Mouse (Mus musculus) MN1 (cell line): ENCODE measurements around the gene Kat6b.

ENCODE experiments used
- DNase-seq: peaks from one replicate; pipeline ENCODE4 v3.0.0-alpha.2; 2016; ENCODE audit warnings: low spot score

Gene Kat6b

DNA sequence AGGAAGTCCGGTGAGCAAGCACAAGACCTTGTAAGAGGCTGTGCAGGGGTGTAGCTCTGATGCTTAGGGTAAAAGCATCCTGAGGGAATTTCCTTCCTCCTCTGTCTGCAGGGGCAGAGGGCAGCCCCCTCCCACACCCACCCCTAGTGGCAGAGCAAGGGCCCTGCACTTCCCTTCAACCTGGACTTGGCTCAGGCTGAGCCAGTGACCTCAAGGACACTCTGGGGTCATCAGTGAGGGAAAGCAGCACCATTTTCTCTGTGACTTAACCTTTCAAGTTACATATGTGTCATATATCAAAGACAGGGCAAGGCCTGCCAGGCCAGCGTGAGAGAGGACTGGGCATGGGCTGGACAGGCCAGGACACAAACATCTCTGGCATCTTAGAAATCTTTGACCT is 228.3 kb downstream of the Kat6b start:
- peak; percentile 9 for DNase-seq

DNA sequence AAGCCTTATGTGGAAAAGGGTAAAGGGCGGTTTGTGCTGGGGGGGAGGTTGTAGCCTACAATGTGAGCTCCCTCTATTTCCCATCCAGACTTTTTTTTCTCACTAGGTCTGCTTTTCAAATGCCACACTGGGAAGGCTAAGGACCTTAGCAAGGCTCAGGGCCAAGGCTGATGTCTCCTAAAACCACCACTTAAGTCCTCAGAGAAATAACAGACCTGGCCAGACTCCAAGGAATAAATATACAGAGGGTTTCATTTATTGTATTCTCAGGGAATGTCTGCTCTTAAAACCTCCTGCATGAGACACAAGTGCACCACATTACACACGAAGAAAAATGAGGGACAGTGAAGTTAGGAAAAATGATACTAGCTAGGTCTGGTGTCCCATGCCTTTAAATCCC is 230.0 kb downstream of the Kat6b start:
- peak; percentile 12 for DNase-seq

DNA sequence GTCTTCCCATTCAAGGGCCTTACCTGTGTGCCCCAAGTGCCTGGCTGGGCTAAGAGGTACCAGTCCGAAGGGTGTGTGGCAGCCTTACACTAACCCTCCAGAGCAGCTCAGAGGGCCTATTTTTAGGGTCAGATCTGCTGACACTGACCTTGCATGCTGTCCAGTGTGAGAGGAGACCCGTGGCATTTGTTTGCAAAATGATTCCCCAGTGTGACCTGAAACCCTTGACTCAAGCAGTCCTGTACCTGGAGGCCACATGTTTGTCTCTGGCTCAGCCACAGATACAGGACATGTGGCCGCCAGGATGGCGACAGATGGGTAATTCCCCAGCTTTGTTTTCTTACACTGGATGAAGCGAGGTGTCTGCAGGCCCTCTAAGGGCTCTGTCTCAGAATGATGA is 233.3 kb downstream of the Kat6b start, which contains the start of gene Dupd1:
TSS of gene Dupd1 (minus strand) at position 91 of the 400 bp plus-strand sequence.
- no peak for DNase-seq

GRCm38 (mm10) chr14:21719646-21720383 is 238.6 kb downstream of the Kat6b start:
- DNase-seq: no peak

DNA sequence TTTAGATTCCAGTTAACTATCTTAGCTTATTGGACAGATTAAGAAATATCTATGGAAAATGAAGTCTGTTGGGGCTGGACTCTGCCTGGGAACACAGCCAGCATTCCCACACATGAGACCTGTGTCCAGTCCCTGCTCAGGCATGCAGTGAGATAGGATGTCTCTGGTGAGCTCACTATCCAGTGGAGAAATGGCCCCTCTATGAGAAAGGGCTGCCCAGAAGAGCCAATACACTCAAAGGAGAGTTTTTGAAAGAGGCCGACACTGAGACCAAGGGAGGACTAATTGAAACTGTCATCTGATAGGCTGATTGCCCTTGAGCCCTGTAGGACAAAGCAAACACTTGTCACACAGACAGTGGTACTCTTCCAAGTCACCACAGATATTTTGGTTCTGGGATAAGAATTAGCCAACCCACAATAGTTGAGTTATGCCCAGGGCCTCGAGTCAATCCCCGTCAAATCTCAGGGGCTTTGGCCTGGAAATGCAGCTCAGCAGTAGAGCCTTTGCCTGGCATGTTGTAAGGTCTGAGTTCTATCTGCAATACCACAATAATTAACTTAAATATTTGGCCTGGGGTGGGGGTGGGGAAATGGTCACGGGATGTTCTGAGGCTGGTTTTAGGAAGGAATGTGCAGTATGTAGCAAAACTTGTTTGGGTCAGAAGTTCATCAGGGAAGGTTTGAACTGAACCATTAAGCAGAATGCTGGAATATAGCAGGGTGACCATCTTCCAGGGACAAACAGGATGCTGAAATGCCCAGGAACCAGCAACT is 239.4 kb downstream of the Kat6b start:
- DNase-seq: peak; percentile 8
